Mouse (Mus musculus): ENCODE measurements around the gene Xpnpep1.

Xpnpep1 gene

DNA sequence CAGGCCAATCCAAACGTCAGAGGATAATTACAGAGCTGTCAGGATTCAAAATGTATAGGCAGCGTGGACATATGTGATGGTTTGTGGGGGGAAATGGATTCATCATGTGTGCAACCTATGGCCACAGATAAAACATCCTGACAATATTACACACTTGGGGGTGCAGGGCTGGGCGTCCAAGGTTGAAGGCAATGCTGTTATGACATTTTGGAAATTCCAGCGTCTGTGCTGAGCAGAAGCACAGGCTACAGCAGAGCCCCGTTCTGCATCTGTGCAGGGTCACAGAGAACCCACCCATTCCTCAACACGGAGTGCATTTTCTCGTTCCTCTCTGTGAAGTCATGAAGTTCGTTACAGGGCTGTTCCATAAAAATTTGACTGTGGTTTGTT lies 25.0 kb upstream of the Xpnpep1 start:
- peak; percentile 73 for DNase-seq

DNA sequence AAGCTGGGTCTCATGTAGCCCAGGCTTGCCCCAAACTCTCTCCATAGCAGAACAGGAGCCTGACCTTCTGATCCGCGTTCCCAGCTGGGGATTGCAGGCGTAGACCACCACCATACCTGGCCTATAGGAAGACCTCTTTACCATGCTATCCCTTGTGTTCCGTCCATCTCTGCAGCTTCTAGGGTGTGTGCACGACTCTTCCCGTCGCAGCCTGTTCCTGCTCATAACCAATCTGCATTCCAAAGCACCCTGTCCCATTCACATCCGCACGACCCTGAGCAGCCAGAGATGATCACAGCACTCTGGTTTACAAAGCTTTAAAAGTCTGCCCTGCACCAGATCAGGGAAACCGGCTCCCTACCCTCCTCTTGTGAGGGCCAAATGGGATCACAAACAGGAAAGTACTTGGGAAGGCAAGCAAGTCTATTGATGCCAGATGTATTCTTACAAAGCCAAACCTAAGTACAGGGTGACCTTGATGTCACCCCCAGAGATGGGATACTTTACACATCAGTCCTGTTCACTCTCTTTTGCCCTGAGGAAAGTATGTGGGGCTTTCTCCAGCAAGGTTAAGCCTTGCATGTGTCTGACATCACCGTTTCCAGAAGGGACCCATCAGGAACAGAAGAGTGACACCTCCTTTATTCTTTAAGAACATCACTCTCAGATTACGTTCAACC lies 24.4 kb upstream of the Xpnpep1 start:
- peak; percentile 80 for DNase-seq

DNA sequence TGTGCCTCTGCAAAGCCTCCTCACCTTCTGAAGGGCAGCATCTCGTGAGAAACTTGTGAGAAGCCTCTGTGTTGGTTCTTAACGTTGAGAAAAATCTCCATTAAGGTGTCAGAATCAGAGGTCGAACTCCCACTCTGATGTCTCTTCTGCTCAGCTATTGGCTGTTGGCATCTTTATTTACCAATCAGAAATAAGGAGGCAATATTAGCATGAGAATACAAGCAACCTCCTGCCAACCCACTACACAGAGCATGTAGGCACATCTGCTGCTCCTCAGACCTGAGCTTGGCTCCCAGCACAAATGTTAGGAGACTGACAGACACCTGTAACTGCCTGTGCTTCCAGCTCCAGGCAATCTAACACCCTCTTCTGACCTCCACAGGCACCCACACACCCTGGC lies 22.0 kb upstream of the Xpnpep1 start:
- no peak for DNase-seq

DNA sequence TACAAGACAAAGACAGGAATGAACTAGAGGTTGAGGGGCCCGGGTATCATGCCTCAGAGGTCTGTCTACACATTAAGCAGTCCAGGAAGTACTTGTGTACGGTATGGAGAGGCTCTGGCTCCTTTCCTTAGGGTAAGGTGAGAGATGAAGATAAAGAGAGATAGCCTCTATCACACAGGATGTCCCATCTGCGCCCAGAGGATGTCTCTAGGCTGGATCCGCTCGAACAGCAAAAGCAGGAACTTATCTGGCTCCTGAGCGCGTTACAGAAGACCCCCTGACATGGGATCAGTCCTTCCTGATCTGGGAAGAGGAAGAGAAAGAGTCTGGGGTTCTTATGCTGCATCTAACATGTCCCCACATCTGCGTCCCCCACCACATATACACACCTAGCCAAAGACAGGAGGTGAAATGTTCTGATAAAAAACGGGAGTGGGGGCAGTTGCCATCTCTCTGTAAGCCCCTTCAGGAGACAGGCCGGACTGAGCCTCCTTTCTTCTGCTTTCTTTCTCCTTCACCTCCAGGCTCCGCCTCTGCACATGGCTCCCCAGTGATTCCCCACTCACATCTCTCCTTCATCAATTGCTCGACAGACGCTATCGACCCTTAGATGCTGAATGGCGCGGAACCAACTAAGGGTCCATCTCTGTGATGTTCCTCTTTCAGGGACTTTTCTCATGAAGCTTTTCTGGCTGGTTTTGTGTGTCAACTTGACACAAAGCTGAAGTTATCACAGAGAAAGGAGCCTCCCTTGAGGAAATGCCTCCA lies 19.5 kb upstream of the Xpnpep1 start:
- DNase-seq: peak; percentile 81

DNA sequence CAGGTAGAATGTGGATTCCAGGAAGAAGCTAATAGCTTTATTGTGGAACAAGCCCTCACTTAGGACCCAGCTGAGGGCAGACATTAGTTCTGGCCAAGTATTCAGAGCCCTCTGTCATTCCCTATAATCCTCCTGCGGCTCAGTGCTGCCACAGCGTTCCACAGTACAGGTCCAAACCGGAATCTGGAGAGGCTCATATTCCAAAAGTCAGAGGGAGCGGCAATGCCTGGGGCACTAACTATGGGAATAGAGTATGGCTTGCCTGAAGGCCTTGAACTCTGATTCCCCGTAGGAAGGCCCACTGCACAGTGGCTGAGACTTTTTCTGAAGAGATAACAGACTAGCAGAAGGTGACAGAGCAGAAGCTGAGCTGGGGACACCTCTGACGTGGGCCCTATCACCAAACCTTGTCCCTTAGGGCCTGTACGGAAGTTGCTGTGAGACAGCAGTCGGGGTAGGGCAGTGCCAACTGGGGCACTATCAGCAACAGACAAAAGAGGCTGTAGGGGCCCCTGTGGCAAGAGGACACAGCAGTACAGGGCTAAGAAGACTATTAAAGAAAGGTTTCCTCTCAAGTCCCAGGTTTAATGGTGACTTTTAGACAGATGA lies 18.8 kb upstream of the Xpnpep1 start:
- DNase-seq: peak; percentile 65

DNA sequence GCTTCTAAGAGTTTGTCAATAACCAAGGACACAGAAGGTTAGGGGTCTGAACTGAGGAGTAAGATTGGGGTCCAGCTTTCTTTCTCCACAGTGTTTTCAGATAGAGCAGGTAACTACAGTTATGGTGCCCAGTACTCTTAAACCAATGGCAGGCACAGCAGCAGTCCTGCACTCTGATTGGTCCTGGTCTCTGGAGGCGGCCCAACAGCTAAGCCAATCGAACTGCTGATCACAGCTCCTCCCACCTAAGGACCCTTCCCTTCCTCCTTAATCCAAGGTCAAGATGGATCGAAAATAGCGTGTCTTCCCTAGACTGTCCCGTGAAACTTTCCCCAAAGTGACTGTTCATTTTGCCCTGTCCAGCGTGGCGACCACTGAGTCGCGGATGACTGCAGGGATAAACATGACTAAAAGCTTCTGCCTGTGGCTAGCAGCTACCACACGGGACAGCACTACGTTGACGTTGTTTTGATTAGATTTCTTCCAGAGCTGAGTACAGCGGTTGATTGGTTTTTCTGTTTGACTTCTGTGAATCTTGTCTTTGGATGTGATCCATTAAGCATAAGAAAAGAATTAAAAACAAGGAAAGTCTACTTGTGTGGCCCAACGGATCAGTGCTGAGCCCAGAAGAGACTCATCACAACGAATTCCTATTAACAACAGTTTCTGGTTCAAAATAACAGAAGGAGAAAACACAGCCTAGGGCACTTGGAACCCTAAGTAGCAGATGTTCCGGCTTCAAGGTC lies 18.1 kb upstream of the Xpnpep1 start:
- peak; percentile 84 for DNase-seq

DNA sequence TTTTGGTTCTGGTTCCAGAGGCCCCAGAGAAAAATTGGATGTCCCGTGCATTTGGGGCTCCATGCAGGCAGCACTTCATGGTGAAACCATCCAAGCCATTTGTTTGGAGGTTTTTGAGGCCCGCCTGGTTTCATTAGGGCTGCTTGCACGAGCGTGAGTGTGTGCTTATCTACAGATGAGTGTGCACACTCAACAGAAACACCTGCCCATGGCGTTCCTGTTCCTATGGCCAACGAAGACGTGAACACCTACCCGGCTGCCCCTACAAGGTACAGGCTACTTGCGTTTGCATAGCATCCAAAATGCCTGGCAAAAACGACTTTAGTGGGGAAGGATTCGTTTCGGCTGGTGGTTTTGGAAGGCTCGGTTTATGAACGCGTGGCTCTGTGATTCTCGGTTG lies 13.3 kb upstream of the Xpnpep1 start:
- peak; percentile 76 for DNase-seq

DNA sequence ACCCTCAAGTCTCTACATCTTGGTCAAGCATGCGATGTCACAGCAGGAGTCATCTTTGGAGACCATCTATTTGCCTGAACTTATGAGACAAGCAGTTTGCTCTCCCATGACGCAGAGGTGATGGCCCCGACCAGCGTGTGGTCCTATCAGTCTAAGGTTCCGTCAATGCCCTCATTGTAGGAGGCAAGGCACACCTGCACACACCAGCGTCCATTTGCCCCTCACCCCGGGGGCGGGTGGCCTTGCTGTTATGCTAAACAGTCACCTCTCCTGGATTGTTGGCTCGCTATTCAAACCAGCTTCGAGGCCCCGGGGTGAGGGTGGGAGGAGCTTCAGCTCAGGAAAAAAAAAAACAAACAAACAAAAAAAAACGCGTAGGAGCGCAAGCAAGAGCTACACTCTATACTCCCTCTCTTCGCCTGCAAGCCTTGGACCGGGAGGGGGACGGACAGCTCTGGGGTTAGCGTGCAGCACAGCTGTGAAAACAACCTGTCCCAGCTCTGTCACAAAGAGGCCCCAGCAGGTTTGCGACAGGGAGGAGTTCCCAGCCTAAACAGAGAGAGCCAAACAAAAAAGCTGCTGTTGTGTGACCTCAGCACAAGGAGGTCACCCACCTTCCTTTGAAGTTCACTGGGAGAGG lies 12.1 kb upstream of the Xpnpep1 start:
- peak; percentile 92 for DNase-seq

DNA sequence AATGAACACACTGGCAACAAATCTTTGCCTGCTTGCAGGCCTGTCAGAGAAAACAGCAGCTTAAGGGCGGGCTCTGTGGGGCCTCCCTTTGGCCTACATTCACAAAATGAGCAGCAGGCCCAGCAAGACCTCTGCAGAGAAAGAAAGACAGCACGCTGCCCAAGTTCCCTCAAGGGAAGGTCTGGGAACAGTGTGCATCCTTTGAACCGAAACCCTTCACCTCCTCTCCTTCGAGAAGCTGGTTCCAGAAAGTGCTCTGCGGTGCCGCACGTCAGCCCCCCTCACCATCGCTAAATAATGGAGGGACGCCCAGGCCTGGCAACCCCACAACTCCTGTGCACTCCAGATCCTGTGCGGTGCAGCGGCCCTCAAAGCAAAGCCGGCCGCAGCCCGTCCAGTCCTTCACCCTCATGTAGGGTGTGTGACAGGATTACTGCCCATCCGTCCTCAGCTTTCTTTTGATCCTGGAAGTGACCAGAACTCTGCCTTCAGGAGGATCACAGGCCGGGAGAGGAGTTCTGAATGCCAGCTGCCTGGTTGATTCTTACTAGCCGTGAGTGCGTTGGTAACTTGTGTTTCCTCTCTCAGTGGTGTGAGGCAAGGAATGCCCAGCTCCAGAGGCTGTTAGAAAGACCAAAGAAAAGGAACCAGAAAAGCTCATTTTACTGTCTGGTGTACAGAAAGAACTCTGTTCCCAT lies 11.4 kb upstream of the Xpnpep1 start:
- DNase-seq: peak; percentile 93

DNA sequence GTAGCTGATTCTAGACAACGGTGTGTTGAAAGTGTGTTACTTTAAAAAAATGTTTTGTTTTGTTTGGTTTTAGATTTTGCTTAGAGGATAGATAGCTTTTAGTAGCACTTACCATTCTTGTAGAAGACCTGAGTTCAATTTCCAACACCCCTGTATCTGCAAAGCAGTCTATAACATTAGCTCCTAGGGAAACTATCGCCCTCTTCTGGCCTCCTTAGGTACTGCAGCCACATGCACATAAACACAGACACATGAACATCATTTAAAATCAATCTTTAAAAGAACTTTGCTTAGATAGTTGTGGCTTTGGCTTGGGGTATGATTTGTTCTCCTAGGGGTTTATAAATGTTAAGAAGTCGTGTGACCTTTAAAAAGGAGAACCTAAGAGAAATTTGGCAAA lies 10.1 kb upstream of the Xpnpep1 start:
- DNase-seq: peak; percentile 18

DNA sequence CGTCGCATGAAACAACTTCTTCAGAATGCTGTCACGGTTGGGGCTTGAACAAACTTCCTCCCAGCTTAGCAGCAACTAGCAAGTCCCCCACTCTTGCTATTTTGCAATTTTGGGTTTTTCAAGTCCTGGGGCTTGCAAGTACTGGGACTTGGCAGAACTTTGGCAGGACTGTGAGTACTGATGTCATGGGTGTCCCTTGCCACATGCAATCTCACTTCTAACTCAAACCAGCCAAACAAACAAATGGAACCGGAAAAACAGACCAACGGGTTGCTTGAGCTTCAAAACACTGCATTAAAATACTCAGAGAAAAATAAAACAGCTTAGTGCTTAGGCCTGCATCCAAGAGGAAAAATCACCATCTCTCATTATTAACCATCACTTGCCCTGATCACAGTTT lies 7.2 kb upstream of the Xpnpep1 start:
- DNase-seq: peak; percentile 96

DNA sequence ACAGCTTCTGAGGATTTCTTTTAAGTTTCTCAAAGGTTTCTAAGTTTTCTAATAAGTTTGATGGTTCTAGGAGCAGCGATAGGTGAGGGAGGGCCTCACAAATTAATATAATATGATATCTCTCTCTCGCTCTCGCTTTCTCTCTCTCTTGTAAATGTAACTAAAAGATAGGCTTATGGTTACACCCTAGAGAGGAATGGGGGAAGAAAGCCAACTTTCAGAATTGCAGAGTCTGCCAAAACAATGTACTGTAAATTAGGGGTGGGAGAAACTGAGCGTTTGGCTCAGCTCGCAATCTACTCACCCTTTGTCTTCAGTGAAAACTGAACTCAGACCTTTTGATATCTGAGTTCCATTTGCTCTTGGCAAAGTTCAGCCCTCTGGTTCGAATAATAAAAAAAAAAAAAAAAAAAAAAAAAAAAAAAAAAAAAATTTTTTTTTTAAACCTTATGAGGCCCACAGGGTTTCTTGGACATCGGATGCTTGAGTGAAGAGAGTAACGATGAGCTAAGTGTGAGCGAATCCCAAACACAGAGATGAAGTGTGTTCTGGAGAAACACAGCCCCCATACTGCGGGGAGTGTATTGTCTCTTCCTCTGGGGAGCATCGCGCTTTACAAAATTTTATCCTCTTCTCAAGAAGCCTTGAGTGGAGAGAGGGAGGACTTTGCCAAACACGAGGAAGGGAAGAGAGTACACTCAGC lies 3.6 kb upstream of the Xpnpep1 start:
- peak; percentile 77 for DNase-seq

DNA sequence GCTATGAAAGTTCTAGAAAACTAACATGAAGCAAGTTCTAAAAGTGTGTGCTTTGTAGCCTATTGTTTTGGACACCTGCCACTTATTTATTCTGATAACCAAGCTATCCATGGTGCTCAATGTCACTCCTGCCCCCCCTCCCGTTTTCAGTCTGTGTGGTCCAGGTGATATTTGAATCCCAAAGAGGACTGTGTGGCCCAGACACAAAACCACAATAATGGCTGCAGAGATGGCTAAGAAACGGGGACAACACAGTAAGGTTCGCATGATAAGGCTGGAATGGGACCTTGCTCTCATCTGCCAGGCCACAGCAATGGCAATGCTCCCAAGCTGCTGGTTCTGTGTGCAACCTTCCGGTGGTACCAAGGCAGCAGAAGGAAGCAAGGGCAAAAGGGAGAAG lies 1.6 kb upstream of the Xpnpep1 start:
- peak; percentile 62 for DNase-seq

DNA sequence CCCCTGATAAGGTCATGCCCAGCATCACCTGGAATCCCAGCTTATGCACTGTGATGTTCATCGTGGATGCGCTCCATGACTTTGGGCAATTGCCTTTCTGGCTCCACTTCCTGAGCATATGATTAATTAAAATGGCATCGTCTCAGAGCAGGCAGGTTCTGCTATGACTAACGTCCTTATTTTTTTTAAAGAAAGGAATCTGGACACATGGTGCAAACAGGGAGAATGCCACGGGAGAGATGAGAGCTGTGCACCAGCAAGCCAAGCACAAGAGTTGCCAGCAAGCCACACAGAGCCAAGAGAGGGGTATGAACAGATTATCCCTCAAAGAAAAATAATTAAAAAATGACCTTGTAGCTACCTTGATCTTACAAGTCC lies 1.1 kb upstream of the Xpnpep1 start:
- DNase-seq: peak; percentile 90

DNA sequence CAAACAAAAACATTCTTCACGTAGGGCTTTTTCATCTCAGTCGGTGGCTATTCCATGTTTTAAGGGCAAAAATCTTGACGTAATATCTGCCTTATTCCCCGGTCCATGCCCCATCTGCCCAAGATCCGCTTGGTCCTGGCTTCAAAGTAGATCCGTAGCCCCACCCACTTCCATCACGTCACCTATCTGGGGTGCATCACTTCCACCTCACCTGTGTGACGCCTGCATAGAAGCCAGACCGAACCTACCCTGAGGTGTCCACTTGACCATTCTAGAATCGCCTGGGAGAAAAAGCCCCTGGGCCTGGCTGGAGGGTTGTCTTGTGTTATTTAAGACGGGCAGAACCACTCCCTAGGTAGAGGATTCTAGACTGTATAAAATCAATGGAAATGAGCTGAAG lies 924 bp downstream of the Xpnpep1 start:
- DNase-seq: peak; percentile 96

DNA sequence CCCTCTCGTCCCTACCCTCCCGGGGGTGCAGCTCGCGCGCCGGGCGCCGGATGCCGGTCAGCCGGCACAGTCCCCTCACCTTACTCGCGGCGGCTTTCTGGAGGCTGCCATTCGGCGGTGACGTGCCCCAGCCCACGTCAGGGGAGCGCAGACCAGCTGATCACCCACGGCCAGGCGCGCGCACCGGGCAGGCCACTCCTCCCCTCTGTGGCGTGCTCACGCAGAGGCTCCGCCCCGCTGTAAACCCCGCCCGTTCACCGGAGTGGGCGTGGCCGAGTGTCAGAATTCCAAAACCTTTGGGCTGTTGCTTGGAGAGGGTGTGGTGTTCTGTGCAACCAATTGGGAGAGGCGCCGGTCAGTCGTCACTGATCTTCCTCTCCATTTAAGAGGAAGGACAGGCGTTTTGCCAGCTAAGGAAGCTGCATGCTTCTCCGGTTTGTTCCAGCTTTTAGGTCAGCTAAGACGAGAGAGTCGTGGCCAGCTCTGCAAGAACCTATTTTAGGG lies 1.5 kb downstream of the Xpnpep1 start:
- DNase-seq: peak; percentile 100

DNA sequence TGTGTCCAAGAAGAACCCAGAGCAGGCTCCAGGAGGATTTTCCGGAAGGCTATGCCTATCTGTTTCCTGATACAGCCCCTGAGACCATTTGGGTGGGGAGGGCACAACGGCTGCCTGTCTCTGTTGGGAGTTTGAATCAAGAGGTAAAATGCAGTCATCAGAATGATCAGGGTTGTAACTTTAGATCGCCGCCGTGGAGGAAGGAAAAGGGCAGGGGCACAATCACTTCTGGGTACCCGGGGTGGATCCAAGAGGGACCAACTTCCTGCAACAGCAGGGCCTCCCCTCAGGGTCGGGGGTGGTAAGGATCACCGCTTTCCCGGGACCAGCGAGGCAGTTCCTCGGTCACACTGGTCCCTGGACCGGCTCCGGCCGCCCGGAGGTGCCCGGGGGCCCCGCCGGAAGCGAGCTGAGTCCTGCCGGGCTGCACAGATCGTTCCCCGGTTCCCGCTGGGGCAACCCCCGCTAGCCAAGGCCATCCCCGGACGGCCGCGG lies 2.0 kb downstream of the Xpnpep1 start:
- DNase-seq: no peak

DNA sequence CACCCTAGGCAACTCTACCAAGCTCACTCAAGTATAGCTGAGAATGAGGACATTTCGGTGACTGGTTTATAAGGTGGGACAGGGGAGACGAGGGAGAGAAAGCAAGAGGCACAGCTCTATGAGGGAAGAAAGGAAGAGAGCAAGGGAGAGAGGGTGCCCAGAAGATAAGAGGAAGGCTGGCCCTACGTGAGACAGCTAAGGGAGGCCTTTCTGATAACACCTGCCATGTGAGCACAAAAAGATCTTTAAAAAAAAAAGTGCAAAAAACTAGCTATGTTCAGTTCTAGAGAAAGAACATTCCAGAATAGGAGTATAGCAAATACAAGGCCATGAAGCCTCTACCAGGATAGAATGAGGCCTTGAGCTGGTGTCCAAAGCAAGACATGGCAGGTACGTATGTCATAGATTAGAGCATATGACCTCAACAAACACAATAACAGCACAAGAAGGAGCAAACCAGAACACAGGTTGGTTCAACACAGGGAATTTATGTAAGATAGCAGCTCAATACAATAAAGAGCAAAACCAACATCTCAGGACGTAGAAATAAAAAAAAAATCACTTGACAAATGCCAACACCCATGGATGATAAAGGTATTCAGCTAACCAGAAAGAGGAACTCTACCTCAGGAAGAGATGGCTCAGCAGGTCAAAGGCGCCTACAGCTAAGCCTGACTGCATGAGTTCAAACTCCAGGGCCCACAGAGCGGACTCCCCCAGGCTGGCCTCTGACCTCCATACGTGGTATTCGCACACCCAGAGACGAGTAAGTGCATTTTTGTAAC lies 6.7 kb downstream of the Xpnpep1 start:
- peak; percentile 70 for DNase-seq

DNA sequence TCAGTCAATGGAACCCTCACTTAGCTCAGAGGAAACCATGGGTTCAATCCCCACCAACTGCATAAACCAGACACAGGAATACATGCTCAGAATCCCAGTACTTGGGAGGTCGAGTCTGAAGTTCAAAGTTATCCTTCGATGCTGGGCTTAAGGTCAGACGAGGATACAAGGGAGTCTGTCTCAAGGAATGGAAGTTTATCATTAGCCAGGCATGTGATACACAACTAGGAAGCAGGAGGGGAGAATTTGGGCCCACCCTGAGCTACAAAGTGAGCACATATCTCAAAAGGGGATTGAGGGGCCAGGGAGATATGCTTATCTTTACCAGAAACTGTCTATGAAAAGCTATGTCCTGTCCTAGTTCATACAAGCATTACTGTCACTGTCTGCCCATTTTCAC lies 7.4 kb downstream of the Xpnpep1 start:
- DNase-seq: peak; percentile 46

DNA sequence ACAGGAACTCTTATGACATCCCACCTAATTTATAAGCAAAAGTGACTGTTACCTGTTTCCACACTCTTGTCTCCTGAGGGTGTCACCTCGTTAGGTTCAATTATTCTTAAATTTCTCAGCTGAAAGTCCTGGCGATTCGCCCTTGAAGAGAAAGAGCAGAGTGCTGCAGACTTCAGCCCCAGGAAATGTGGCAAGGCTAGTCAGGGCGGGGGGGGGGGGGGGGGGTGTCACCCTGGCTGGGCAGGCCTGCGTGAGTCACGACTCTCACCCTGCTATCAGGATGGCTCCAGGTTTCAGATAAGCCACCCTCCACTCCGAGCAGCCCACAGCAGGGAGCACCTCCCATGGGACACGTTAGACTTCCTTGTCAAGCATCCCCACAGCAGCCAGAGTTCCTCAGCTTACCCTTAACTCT lies 8.1 kb downstream of the Xpnpep1 start:
- peak; percentile 88 for DNase-seq
